Mouse (Mus musculus): ENCODE data around the gene Grpel1.

Gene Grpel1

GRCm38 (mm10) chr5:36464709-36465661, at the start of gene Grpel1:
Gene Grpel1 (plus strand): TSS chr5:36464998.
- in situ Hi-C loops (cut with MboI; ENCODE audit: unreplicated experiment in 2 of 2), result loop anchor here (5.0 kb wide), 1 partner anchor 277 kb away; no protein-coding TSS in a partner anchor

- in situ Hi-C loops (cut with MboI; ENCODE audit: unreplicated experiment in 2 of 2), result no loop called here
These were observed 44.9 kb upstream of the Grpel1 start for GRCm38 (mm10) chr5:36419861-36420260.

GRCm38 (mm10) chr5:36422689-36423088, 42.1 kb upstream of the Grpel1 start:
- in situ Hi-C loops (cut with MboI; ENCODE audit: unreplicated experiment in 2 of 2), result no loop called here

GRCm38 (mm10) chr5:36424676-36425075, 40.1 kb upstream of the Grpel1 start:
- in situ Hi-C loops (cut with MboI; ENCODE audit: unreplicated experiment in 2 of 2), result no loop called here

GRCm38 (mm10) chr5:36426404-36426803, 38.4 kb upstream of the Grpel1 start:
- in situ Hi-C loops (cut with MboI; ENCODE audit: unreplicated experiment in 2 of 2), result no loop called here

GRCm38 (mm10) chr5:36427831-36428230, 37.0 kb upstream of the Grpel1 start:
- in situ Hi-C loops (cut with MboI; ENCODE audit: unreplicated experiment in 2 of 2), result no loop called here

- in situ Hi-C loops (cut with MboI; ENCODE audit: unreplicated experiment in 2 of 2), result no loop called here
These were observed 35.2 kb upstream of the Grpel1 start for GRCm38 (mm10) chr5:36429551-36429950.

- in situ Hi-C loops (cut with MboI; ENCODE audit: unreplicated experiment in 2 of 2), result no loop called here
These were observed 33.1 kb upstream of the Grpel1 start for GRCm38 (mm10) chr5:36431711-36432110.

- in situ Hi-C loops (cut with MboI; ENCODE audit: unreplicated experiment in 2 of 2), result no loop called here
These were observed 30.3 kb upstream of the Grpel1 start for GRCm38 (mm10) chr5:36434398-36434967.

GRCm38 (mm10) chr5:36436858-36437257, 27.9 kb upstream of the Grpel1 start:
- in situ Hi-C loops (cut with MboI; ENCODE audit: unreplicated experiment in 2 of 2), result no loop called here

- in situ Hi-C loops (cut with MboI; ENCODE audit: unreplicated experiment in 2 of 2), result no loop called here
These were observed 24.1 kb upstream of the Grpel1 start for GRCm38 (mm10) chr5:36440741-36441140.

GRCm38 (mm10) chr5:36444611-36445010, 20.2 kb upstream of the Grpel1 start:
- in situ Hi-C loops (cut with MboI; ENCODE audit: unreplicated experiment in 2 of 2), result no loop called here

GRCm38 (mm10) chr5:36445028-36445427, 19.8 kb upstream of the Grpel1 start:
- in situ Hi-C loops (cut with MboI; ENCODE audit: unreplicated experiment in 2 of 2), result no loop called here

GRCm38 (mm10) chr5:36446166-36446890, 18.5 kb upstream of the Grpel1 start:
- in situ Hi-C loops (cut with MboI; ENCODE audit: unreplicated experiment in 2 of 2), result no loop called here

- in situ Hi-C loops (cut with MboI; ENCODE audit: unreplicated experiment in 2 of 2), result no loop called here
These were observed 16.9 kb upstream of the Grpel1 start for GRCm38 (mm10) chr5:36447872-36448271.

- in situ Hi-C loops (cut with MboI; ENCODE audit: unreplicated experiment in 2 of 2), result no loop called here
These were observed 15.0 kb upstream of the Grpel1 start for GRCm38 (mm10) chr5:36449710-36450358.

GRCm38 (mm10) chr5:36451119-36451518, 13.7 kb upstream of the Grpel1 start:
- in situ Hi-C loops (cut with MboI; ENCODE audit: unreplicated experiment in 2 of 2), result no loop called here

- in situ Hi-C loops (cut with MboI; ENCODE audit: unreplicated experiment in 2 of 2), result no loop called here
These were observed 12.9 kb upstream of the Grpel1 start for GRCm38 (mm10) chr5:36451872-36452389.

- in situ Hi-C loops (cut with MboI; ENCODE audit: unreplicated experiment in 2 of 2), result no loop called here
These were observed 12.0 kb upstream of the Grpel1 start for GRCm38 (mm10) chr5:36452821-36453220.

GRCm38 (mm10) chr5:36457706-36458105, 7.1 kb upstream of the Grpel1 start:
- in situ Hi-C loops (cut with MboI; ENCODE audit: unreplicated experiment in 2 of 2), result no loop called here

Data from v-Abl transformed pro-B cells (cell line).